Mouse (Mus musculus) limb, embryonic 11.5 days (tissue): ENCODE measurements around the gene 2010315B03Rik. TPM values are rescaled to one million over a fixed set of nuclear protein-coding genes. Genes with fewer than 3 reads are reported as not detected.

Experiments used
- ATAC-seq: fragments of 200-750 bp; cut with Nextera tagmentation; 2 replicates; pipeline ENCODE4 v1.8.0; 2017; ENCODE audit warnings: low read depth; ENCODE audit not compliant: insufficient number of reproducible peaks, low FRiP score, low TSS enrichment
- DNase-seq: peaks from one replicate; pipeline ENCODE4 v3.0.0-alpha.2; 2015; ENCODE audit warnings: low spot score
- H3K27ac ChIP-seq: fragments of 300-500 bp; sonication (generic); replicated peaks from 2 replicates; pipeline ENCODE4 v1.5.1; 2014; ENCODE audit warnings: low read depth, mild to moderate bottlenecking, low read length
- H3K27me3 ChIP-seq: fragments of 300-500 bp; sonication (generic); 2 replicates; pipeline ENCODE4 v1.6.1; 2014; ENCODE audit warnings: mild to moderate bottlenecking, low read length, mixed read lengths; ENCODE audit not compliant: control insufficient read depth, insufficient read depth
- H3K36me3 ChIP-seq: fragments of 300-500 bp; sonication (generic); 2 replicates; pipeline ENCODE4 v1.6.1; 2014; ENCODE audit warnings: mild to moderate bottlenecking, low read length, moderate library complexity, mixed read lengths; ENCODE audit not compliant: control insufficient read depth, insufficient read depth
- H3K4me1 ChIP-seq: fragments of 300-500 bp; sonication (generic); 2 replicates; pipeline ENCODE4 v1.6.1; 2014; ENCODE audit warnings: low read length, mixed read lengths; ENCODE audit not compliant: control insufficient read depth, insufficient read depth
- H3K4me2 ChIP-seq: fragments of 300-500 bp; sonication (generic); 2 replicates; pipeline ENCODE4 v1.6.1; 2014; ENCODE audit warnings: low read depth, mild to moderate bottlenecking, moderate library complexity; ENCODE audit not compliant: severe bottlenecking
- H3K4me3 ChIP-seq: fragments of 300-500 bp; sonication (generic); 2 replicates; pipeline ENCODE4 v1.5.1; 2014; ENCODE audit warnings: low read depth, low read length
- H3K9ac ChIP-seq: fragments of 300-500 bp; sonication (generic); 2 replicates; pipeline ENCODE4 v1.6.1; 2014; ENCODE audit warnings: mild to moderate bottlenecking, low read length
- H3K9me3 ChIP-seq: fragments of 300-500 bp; sonication (generic); 2 replicates; pipeline ENCODE4 v1.6.1; 2016; ENCODE audit warnings: low read length; ENCODE audit not compliant: control insufficient read depth
- WGBS: fragments of 180-500 bp; shearing (Covaris S2); extraction: QIAGEN DNeasy Blood & Tissue Kit; methylation state at CpG from one replicate; pipeline ENCODE4 v1.1.7; 2014; 5-methylcytosine and 5-hydroxymethylcytosine counted together
- polyA plus RNA-seq: library from polyadenylated mRNA; unstranded; fragments of >200 nt; fragmentation: Nextera tagmentation; extraction: Ambion mirVana; gene quantifications from 2 replicates; pipeline ENCODE4 v1.2.1, GENCODE M21; 2014

Gene 2010315B03Rik
- polyA plus RNA-seq: 3.5 and 5.8 TPM in 2 replicates

DNA sequence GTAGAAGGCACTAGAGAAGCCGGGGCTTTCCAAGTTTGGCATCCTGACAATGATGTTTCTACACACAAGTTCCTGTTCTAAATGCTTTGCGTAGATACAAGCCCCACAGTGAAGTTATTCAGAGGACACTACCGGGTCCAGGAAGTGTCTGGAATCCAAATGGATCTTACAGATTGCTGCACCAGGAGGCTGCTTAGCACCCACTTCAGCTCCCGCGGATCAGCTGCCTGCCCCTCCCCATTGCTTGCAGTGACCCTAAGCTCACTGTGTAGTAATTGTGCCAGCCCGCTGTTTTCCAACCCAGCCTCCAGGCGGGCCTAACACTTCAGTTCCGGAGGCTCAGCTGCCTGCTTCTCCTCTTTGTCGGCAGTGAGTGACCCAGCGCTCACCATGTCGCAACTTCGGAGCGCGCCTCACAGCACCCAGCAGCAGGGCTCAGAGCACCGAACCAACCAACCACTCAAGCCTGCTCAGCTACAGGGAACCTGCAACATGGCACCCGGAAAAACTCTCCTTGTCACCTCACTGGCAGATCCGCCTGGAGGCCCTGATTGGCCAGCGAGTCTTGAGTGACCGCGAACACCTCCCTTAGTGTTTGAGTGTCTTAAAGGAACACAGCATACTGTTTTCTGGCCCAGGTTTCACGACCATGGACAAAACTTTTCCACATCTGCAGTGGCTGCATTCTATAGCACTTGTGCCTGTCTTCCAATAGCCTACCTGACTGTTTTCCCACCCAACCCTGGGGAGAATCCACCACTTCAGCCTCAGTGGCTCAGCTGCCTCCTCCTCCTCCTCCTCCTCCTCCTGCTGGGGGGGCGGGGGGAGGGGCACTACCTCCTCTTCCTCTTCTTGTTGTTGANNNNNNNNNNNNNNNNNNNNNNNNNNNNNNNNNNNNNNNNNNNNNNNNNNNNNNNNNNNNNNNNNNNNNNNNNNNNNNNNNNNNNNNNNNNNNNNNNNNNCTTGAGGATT, at the start of gene 2010315B03Rik:
Gene 2010315B03Rik, minus strand, starts transcription at position 526 of the 972 bp plus-strand sequence.
- peak; percentile 84 for DNase-seq
- Histone ChIP-seq H3K9me3 (no peaks in the 10 kb centered on the region), H3K4me3 (peak within 1 kb of the TSS; percentile 50), H3K9ac (peak within 1 kb of the TSS; percentile 73), H3K4me2 (peak within 1 kb of the TSS; percentile 57), H3K27ac (peak within 1 kb of the TSS; percentile 38; the same call in 1 of the 2 replicates), H3K27me3 (no peaks in the 10 kb centered on the region), H3K4me1 (0 out of 2 replicates have a peak, but pooled peaks cover 4% of the 10 kb centered on the region), H3K36me3 (no peaks in the 10 kb centered on the region)
- WGBS: 4% methylated on average over 21 of the region's 22 CpGs
- ATAC-seq: peak; percentile 99

DNA sequence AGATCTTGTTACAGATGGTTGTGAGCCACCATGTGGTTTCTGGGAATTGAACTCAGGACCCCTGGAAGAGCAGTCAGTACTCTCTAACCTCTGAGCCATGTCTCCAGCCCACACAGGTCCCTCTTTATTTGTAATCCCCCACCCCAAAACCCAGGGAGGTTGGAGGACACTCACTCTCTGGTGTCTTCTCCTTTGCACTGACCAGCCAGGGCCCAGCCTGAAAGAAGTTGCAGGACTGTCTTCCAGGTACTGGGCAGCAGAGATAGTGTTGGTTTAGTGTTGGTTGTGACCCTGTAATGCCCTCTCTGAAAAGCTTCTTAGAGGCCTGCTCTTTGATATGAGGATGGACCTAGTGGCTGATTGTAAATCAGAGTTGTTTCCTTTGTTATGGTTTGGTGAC, 994 bp downstream of the 2010315B03Rik start:
- Histone ChIP-seq H3K4me1 (0 out of 2 replicates have a peak, but pooled peaks cover 4% of the 10 kb centered on the region), H3K27me3 (no peaks in the 10 kb centered on the region), H3K9me3 (no peaks in the 10 kb centered on the region), H3K36me3 (no peaks in the 10 kb centered on the region), H3K4me3 (peak overlapping the region; percentile 50; the same call in 1 of the 2 replicates), H3K9ac (no peak overlapping the region), H3K4me2 (peak overlapping the region; percentile 57), H3K27ac (no peak overlapping the region)
- DNase-seq: no peak
- no peak for ATAC-seq

DNA sequence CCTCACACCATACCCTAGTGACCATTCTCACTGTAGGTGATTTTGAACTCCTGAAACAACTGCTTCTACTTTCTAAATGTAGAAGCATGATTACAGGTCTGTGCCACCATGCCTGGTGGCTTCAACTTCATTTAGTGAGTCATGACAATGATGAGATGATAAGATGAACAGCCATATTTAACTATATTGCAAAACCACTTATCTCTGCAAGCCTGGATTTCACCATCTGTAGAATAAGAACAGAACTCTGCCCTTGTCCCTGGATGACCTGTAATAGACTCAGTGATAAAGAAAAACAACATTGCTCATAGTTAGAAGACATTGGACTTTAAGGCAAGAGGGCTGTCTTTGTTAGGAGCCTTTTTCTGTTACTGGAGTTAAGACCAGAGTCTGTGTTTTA, 24.2 kb downstream of the 2010315B03Rik start:
- Histone ChIP-seq H3K4me2 (no peak overlapping the region), H3K27me3 (no peaks in the 10 kb centered on the region), H3K36me3 (no peaks in the 10 kb centered on the region), H3K9ac (no peak overlapping the region), H3K4me3 (no peak overlapping the region), H3K9me3 (no peaks in the 10 kb centered on the region), H3K27ac (no peak overlapping the region), H3K4me1 (no peaks in the 10 kb centered on the region)
- ATAC-seq (no peak), DNase-seq (no peak)

DNA sequence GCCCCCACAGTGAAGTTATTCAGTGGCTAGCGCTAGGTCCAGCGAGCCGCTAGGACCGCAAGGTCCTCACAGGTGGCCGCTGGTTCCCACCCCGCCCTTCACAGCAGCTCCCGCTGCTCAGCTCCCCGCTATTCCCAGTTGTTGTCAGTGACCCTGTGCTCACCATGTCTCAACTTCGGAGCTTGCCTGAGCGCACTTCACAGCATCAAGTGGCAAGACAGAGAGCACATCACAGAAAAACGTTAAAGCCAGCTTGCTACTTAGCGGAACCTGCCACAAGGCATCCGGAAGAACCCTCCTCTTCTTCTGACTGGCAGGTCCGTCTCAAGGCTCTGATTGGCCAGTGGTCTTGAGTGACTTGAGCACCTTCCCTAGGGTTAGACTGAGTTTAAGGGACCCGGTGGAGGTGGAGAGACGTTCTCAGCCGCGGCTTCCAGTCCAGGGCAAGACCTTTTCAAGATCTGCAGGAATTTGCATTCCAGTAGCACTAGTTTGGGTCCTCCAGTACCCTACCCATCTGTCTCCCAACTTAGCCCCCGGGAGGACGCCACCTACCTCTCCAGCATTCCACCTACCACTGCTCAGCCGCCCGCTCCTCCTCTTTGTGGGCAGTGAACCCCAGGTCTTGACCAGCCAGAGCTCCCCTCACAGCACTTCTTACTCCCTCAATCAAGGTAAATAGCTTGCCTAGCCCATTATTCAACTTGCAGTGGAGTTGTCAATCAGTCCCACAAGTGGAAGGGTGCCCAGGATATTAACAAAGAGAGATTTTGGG, 30.4 kb downstream of the 2010315B03Rik start:
- peak overlapping the region; percentile 71 for H3K9ac ChIP-seq
- WGBS: under 1% methylated on average over 22 of the region's 22 CpGs
- peak overlapping the region; percentile 39 for H3K4me2 ChIP-seq
- peak; percentile 98 for ATAC-seq
- H3K36me3 ChIP-seq: no peaks in the 10 kb centered on the region
- H3K4me3 ChIP-seq: peak overlapping the region; percentile 66
- no peaks in the 10 kb centered on the region for H3K9me3 ChIP-seq
- no peak overlapping the region for H3K27ac ChIP-seq
- H3K27me3 ChIP-seq: no peaks in the 10 kb centered on the region
- no peaks in the 10 kb centered on the region for H3K4me1 ChIP-seq
- peak; percentile 83 for DNase-seq

DNA sequence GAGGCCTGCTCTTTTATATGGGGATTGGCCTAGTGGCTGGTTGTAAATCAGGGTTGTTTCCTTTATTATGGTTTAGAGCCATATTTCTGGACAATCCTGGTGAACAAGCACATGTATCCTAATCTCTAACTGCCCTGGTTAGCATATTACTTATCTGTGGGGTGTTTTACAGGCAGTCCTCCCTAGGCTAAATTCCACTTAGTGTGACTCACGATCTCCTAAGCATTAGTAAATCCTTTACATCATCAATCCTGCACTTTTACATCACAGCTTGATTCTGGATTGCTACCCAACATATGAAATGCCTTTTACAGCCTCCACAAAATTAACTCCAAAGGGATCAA, 31.1 kb downstream of the 2010315B03Rik start:
- ATAC-seq: no peak

DNA sequence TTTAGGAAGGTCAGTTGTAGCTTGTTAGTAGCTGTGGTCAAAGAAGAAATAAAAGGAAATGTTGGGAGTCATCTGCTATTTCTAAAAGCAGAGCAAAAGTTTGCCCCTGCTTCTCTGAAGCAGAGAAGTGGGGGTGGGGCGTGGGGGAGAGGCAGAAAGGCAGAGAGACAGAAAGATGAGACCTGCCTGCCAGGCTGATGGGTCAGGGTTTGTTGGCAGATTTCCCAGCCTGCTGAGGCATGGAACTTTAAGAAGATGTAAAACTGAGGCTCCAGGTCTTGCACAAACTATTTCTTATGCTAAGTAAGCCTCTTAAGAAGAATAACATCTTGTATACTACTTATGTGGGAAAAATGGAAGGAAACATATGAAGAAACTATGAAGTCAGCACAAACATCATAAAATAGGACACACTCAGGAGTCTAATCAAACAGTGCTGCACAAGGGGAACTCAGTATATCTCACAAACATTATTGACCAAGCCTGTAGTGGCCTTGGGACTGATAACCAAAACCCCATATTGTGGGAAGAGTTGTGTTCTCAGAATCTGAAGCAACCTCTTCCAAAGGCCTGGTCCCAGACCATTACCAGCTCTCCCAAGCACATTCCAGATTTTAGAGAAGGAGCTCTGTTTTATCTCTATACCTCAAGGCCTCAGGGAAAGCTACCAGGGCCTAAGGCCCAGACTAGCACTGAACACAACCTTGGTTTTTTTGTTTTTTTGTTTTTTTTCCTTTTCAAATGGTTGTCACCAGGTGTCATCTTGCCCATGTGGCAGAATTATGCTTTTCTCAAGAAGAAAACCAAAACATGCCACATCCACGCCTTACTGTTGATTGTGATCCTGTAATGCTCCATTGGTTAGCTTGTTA, 31.7 kb downstream of the 2010315B03Rik start:
- H3K9ac ChIP-seq: no peak overlapping the region
- WGBS: 84% methylated on average over 2 of the region's 2 CpGs
- peak overlapping the region; percentile 66 for H3K4me3 ChIP-seq
- no peaks in the 10 kb centered on the region for H3K27me3 ChIP-seq
- H3K4me1 ChIP-seq: no peaks in the 10 kb centered on the region
- ATAC-seq (no peak), DNase-seq (no peak)
- peak overlapping the region; percentile 39; the same call in 1 of the 2 replicates for H3K4me2 ChIP-seq
- no peaks in the 10 kb centered on the region for H3K9me3 ChIP-seq
- no peaks in the 10 kb centered on the region for H3K36me3 ChIP-seq
- H3K27ac ChIP-seq: no peak overlapping the region

More for the DNA sequence above, 31.1 kb downstream of the 2010315B03Rik start:
- Histone ChIP-seq H3K27me3 (no peaks in the 10 kb centered on the region), H3K9me3 (no peaks in the 10 kb centered on the region), H3K9ac (peak overlapping the region; percentile 71), H3K36me3 (no peaks in the 10 kb centered on the region), H3K27ac (no peak overlapping the region), H3K4me1 (no peaks in the 10 kb centered on the region), H3K4me2 (peak overlapping the region; percentile 39), H3K4me3 (peak overlapping the region; percentile 66)
- DNase-seq: no peak
- WGBS: 19% methylated on average over 1 of the region's 1 CpGs

DNA sequence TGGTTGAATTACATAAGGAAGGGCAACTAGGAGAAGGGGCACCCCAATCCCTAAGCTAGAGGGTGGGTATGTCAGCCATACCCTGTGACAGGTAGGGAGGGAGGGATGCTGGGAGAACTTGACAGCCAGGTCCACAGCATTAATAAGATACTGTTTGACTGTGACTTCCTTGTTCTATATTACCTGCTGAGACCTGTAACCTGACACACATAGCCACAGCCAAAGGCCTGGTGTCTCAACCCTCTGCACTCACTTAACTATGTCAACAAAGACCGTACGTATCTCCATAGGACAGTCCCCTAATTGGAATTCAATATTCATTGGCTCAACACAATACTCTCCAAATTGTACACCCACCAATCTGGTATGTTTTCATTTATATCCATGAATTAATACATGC, 33.2 kb downstream of the 2010315B03Rik start:
- Histone ChIP-seq H3K9ac (no peak overlapping the region), H3K9me3 (no peaks in the 10 kb centered on the region), H3K4me3 (no peak overlapping the region), H3K4me2 (no peak overlapping the region), H3K27ac (no peak overlapping the region), H3K27me3 (no peaks in the 10 kb centered on the region), H3K4me1 (no peaks in the 10 kb centered on the region), H3K36me3 (no peaks in the 10 kb centered on the region)
- ATAC-seq (peak; percentile 52), DNase-seq (no peak)
- WGBS: 42% methylated on average over 2 of the region's 2 CpGs

DNA sequence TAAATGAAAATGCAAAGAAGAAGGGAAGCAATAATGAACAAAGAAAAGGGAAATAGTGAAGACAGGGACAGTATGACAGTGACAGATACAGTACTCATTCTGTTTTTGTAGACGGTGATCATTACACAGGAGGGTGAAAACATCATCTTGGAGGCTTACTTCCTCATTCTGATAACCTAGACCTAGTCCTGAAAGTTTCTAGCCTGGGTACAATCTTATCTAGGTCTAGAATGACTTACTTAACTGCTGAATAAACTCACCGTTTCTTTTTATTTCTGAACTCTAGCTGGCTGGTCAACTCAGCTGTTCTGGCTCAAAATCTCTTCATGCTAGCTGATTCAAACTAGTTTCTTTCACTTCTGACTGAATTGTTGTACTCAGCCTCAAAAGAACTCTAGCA, 37.4 kb downstream of the 2010315B03Rik start:
- no peaks in the 10 kb centered on the region for H3K4me1 ChIP-seq
- no peaks in the 10 kb centered on the region for H3K36me3 ChIP-seq
- H3K4me3 ChIP-seq: no peak overlapping the region
- no peak overlapping the region for H3K27ac ChIP-seq
- H3K27me3 ChIP-seq: no peaks in the 10 kb centered on the region
- no peak overlapping the region for H3K4me2 ChIP-seq
- no peak overlapping the region for H3K9ac ChIP-seq
- ATAC-seq (no peak), DNase-seq (no peak)
- H3K9me3 ChIP-seq: no peaks in the 10 kb centered on the region
- WGBS: 93% methylated on average over 2 of the region's 2 CpGs
